Mouse (Mus musculus): ENCODE data around the gene Tmem131l. TPM values are rescaled to one million over a fixed set of nuclear protein-coding genes. Genes with fewer than 3 reads are reported as not detected.
"Not testable (repeated sequence)": the region's sequence is repeated elsewhere in the genome, so short reads cannot be mapped to it uniquely, and the experiment has no call there.

The Tmem131l gene
- total and polyA plus RNA-seq, 2 experiments from 2014 or later: 22.5 to 37.3 TPM

GRCm38 (mm10) chr3:83898246-83898645, 141.7 kb downstream of the Tmem131l start:
- Histone ChIP-seq H3K9me3 (ENCODE audit: low read length) (no peaks in the 10 kb centered on the region), H3K4me3 (ENCODE audit: low read depth, low read length) (no peak overlapping the region), H3K36me3 (ENCODE audit: insufficient read depth, low read length) (peaks cover 43% of the 10 kb centered on the region), H3K4me1 (ENCODE audit: insufficient read depth, low read length) (no peaks in the 10 kb centered on the region), H3K4me2 (ENCODE audit: low read depth, low read length, poor library complexity, severe bottlenecking) (no peak overlapping the region), H3K27me3 (ENCODE audit: insufficient read depth, low read length) (no peaks in the 10 kb centered on the region), H3K9ac (replicated peaks; ENCODE audit: low read length, poor library complexity, severe bottlenecking) (no peak overlapping the region), H3K27ac (ENCODE audit: low read depth, low read length) (no peak overlapping the region)
- ATAC-seq (ENCODE audit: low FRiP score): no peak
- WGBS: 94% methylated on average over 9 of the region's 9 CpGs
- DNase-seq (ENCODE audit: low spot score): no peak
- TF ChIP-seq CTCF (IDR thresholded peaks at IDR 0.05): no peak

GRCm38 (mm10) chr3:83895811-83896210, 144.2 kb downstream of the Tmem131l start:
- Histone ChIP-seq H3K4me1 (ENCODE audit: insufficient read depth, low read length) (no peaks in the 10 kb centered on the region), H3K27ac (ENCODE audit: low read depth, low read length) (no peak overlapping the region), H3K9me3 (ENCODE audit: low read length) (no peaks in the 10 kb centered on the region), H3K9ac (replicated peaks; ENCODE audit: low read length, poor library complexity, severe bottlenecking) (no peak overlapping the region), H3K4me2 (ENCODE audit: low read depth, low read length, poor library complexity, severe bottlenecking) (no peak overlapping the region), H3K27me3 (ENCODE audit: insufficient read depth, low read length) (no peaks in the 10 kb centered on the region), H3K4me3 (ENCODE audit: low read depth, low read length) (no peak overlapping the region), H3K36me3 (ENCODE audit: insufficient read depth, low read length) (peaks cover 30% of the 10 kb centered on the region)
- WGBS: 25% methylated on average over 3 of the region's 3 CpGs
- DNase-seq (ENCODE audit: low spot score) (no peak), ATAC-seq (ENCODE audit: low FRiP score) (no peak)
- peak; percentile 21; the same call in 1 of the 2 replicates for TF ChIP-seq CTCF (IDR thresholded peaks at IDR 0.05)

GRCm38 (mm10) chr3:83895111-83895510, 144.9 kb downstream of the Tmem131l start:
- no peak overlapping the region for H3K4me3 ChIP-seq (ENCODE audit: low read depth, low read length)
- no peak overlapping the region for H3K9ac ChIP-seq (replicated peaks; ENCODE audit: low read length, poor library complexity, severe bottlenecking)
- H3K27me3 ChIP-seq (ENCODE audit: insufficient read depth, low read length): no peaks in the 10 kb centered on the region
- H3K27ac ChIP-seq (ENCODE audit: low read depth, low read length): no peak overlapping the region
- DNase-seq (ENCODE audit: low spot score): no peak
- H3K9me3 ChIP-seq (ENCODE audit: low read length): no peaks in the 10 kb centered on the region
- ATAC-seq (ENCODE audit: low FRiP score): no peak
- no peak for TF ChIP-seq CTCF (IDR thresholded peaks at IDR 0.05)
- WGBS: 93% methylated on average over 5 of the region's 5 CpGs
- H3K36me3 ChIP-seq (ENCODE audit: insufficient read depth, low read length): peaks cover 23% of the 10 kb centered on the region
- H3K4me1 ChIP-seq (ENCODE audit: insufficient read depth, low read length): no peaks in the 10 kb centered on the region
- H3K4me2 ChIP-seq (ENCODE audit: low read depth, low read length, poor library complexity, severe bottlenecking): no peak overlapping the region

- Histone ChIP-seq H3K9me3 (ENCODE audit: low read length) (no peaks in the 10 kb centered on the region), H3K4me1 (ENCODE audit: insufficient read depth, low read length) (no peaks in the 10 kb centered on the region), H3K27me3 (ENCODE audit: insufficient read depth, low read length) (no peaks in the 10 kb centered on the region), H3K4me3 (ENCODE audit: low read depth, low read length) (no peak overlapping the region), H3K4me2 (ENCODE audit: low read depth, low read length, poor library complexity, severe bottlenecking) (no peak overlapping the region), H3K9ac (replicated peaks; ENCODE audit: low read length, poor library complexity, severe bottlenecking) (no peak overlapping the region), H3K36me3 (ENCODE audit: insufficient read depth, low read length) (no peaks in the 10 kb centered on the region), H3K27ac (ENCODE audit: low read depth, low read length) (no peak overlapping the region)
- DNase-seq (ENCODE audit: low spot score) (no peak), ATAC-seq (ENCODE audit: low FRiP score) (no peak)
- WGBS: 86% methylated on average over 2 of the region's 2 CpGs
- TF ChIP-seq CTCF (IDR thresholded peaks at IDR 0.05): no peak
These were observed 154.8 kb downstream of the Tmem131l start for GRCm38 (mm10) chr3:83885163-83885562.

GRCm38 (mm10) chr3:83879261-83880050, 160.5 kb downstream of the Tmem131l start:
- not testable (repeated sequence) for H3K27ac ChIP-seq (ENCODE audit: low read depth, low read length); H3K9me3 ChIP-seq (ENCODE audit: low read length); H3K9ac ChIP-seq (replicated peaks; ENCODE audit: low read length, poor library complexity, severe bottlenecking); DNase-seq (ENCODE audit: low spot score); H3K4me2 ChIP-seq (ENCODE audit: low read depth, low read length, poor library complexity, severe bottlenecking); H3K4me1 ChIP-seq (ENCODE audit: insufficient read depth, low read length); H3K27me3 ChIP-seq (ENCODE audit: insufficient read depth, low read length); H3K36me3 ChIP-seq (ENCODE audit: insufficient read depth, low read length); H3K4me3 ChIP-seq (ENCODE audit: low read depth, low read length); ATAC-seq (ENCODE audit: low FRiP score)
- WGBS: 83% methylated on average over 5 of the region's 5 CpGs

- H3K4me3 ChIP-seq (ENCODE audit: low read depth, low read length): no peak overlapping the region
- H3K9ac ChIP-seq (replicated peaks; ENCODE audit: low read length, poor library complexity, severe bottlenecking): no peak overlapping the region
- no peaks in the 10 kb centered on the region for H3K27me3 ChIP-seq (ENCODE audit: insufficient read depth, low read length)
- ATAC-seq (ENCODE audit: low FRiP score): no peak
- H3K27ac ChIP-seq (ENCODE audit: low read depth, low read length): no peak overlapping the region
- no peaks in the 10 kb centered on the region for H3K4me1 ChIP-seq (ENCODE audit: insufficient read depth, low read length)
- H3K4me2 ChIP-seq (ENCODE audit: low read depth, low read length, poor library complexity, severe bottlenecking): no peak overlapping the region
- WGBS: 95% methylated on average over 4 of the region's 4 CpGs
- H3K36me3 ChIP-seq (ENCODE audit: insufficient read depth, low read length): no peaks in the 10 kb centered on the region
- no peak for TF ChIP-seq CTCF (IDR thresholded peaks at IDR 0.05)
- DNase-seq (ENCODE audit: low spot score): no peak
- no peaks in the 10 kb centered on the region for H3K9me3 ChIP-seq (ENCODE audit: low read length)
These were observed 161.2 kb downstream of the Tmem131l start for GRCm38 (mm10) chr3:83878801-83879200.

Measured in midbrain, postnatal 0 days (tissue).